Mouse (Mus musculus) midbrain, embryonic 13.5 days (tissue): ENCODE measurements around the gene Polk. TPM values are rescaled to one million over a fixed set of nuclear protein-coding genes. Genes with fewer than 3 reads are reported as not detected.

ENCODE experiments used
- ATAC-seq: fragments of 200-750 bp; cut with Nextera tagmentation; 2 replicates; pipeline ENCODE4 v1.8.0; 2017; ENCODE audit warnings: mild to moderate bottlenecking, moderate TSS enrichment, moderate library complexity
- H3K27ac ChIP-seq: fragments of 300-500 bp; sonication (generic); 2 replicates; pipeline ENCODE4 v1.5.1; 2015; ENCODE audit warnings: inconsistent platforms, mild to moderate bottlenecking, moderate library complexity
- H3K27me3 ChIP-seq: fragments of 300-500 bp; sonication (generic); 2 replicates; pipeline ENCODE4 v1.6.1; 2015; ENCODE audit warnings: mild to moderate bottlenecking, inconsistent platforms
- H3K36me3 ChIP-seq: fragments of 300-500 bp; sonication (generic); 2 replicates; pipeline ENCODE4 v1.6.1; 2015; ENCODE audit warnings: mild to moderate bottlenecking, inconsistent platforms
- H3K4me1 ChIP-seq: fragments of 300-500 bp; sonication (generic); replicated peaks from 2 replicates; pipeline ENCODE4 v1.6.1; 2015; ENCODE audit warnings: inconsistent platforms
- H3K4me2 ChIP-seq: fragments of 300-500 bp; sonication (generic); replicated peaks from 2 replicates; pipeline ENCODE4 v1.6.1; 2015; ENCODE audit warnings: moderate library complexity, mild to moderate bottlenecking, inconsistent platforms
- H3K4me3 ChIP-seq: fragments of 300-500 bp; sonication (generic); replicated peaks from 2 replicates; pipeline ENCODE4 v1.5.1; 2015; ENCODE audit warnings: mild to moderate bottlenecking, inconsistent platforms
- H3K9ac ChIP-seq: fragments of 300-500 bp; sonication (generic); replicated peaks from 2 replicates; pipeline ENCODE4 v1.6.1; 2015; ENCODE audit warnings: mild to moderate bottlenecking, inconsistent platforms
- H3K9me3 ChIP-seq: fragments of 300-500 bp; sonication (generic); 2 replicates; pipeline ENCODE4 v1.6.1; 2016; ENCODE audit warnings: mild to moderate bottlenecking, inconsistent platforms
- WGBS: fragments of 180-500 bp; shearing (Covaris S2); methylation state at CpG from one replicate; pipeline ENCODE4 v1.1.7; 2015; 5-methylcytosine and 5-hydroxymethylcytosine counted together
- polyA plus RNA-seq: library from polyadenylated mRNA; unstranded; fragments of >200 nt; fragmentation: Nextera tagmentation; extraction: Ambion mirVana; gene quantifications from 2 replicates; pipeline ENCODE4 v1.2.1, GENCODE M21; 2015

The Polk gene
- polyA plus RNA-seq = 5.4 and 5.7 TPM in 2 replicates

DNA sequence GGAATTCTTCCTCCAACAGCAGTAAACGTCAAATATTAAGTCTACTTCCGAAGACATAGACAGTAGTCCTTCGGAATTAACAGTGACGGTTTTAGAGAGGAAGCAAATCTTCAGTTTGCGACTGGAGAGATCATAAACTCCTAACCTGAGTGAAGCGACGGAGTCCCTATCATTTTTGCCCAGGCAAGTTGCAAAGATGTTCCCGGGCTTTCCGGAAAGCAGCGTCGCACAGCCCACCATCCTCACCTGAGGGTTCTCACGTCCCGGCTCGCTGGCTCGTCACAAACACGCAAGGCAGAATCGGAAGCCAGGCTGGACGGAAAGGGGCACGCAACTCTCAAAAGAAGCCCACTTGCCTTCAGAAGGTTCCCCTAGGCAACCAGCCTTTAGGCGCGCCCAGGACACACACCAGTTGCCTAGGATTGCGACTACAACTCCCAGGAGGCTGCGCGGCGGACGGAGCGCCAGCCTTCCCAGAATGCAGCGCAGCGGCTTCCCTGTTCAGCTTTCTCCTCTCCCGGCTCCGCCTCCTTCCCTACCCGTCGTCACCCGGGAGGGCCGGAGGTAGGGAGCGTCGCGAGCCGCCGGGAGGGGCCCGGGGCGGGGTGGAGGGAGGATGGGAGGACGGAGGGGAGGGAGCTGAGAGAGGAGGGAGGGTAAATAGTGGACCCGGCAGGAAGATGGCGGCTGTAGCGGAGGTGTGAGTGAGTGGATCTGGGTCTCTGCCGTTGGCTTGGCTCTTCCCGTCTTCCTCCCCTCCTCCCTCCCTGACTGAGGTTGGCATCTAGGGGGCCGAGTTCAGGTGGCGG is at the start of gene Polk, which contains the start of gene Col4a3bp:
Polk (minus strand) TSS at position 499 of the 809 bp plus-strand sequence.
Col4a3bp (plus strand) TSS at position 538 of the 809 bp plus-strand sequence.
- Histone ChIP-seq H3K27me3 (no peaks in the 10 kb centered on the region), H3K4me2 (peak within 1 kb of the TSS; percentile 87), H3K27ac (peak within 1 kb of the TSS; percentile 96), H3K4me3 (peak within 1 kb of the TSS; percentile 92), H3K9me3 (no peaks in the 10 kb centered on the region), H3K4me1 (peaks cover 17% of the 10 kb centered on the region), H3K36me3 (no peaks in the 10 kb centered on the region), H3K9ac (peak within 1 kb of the TSS; percentile 90)
- ATAC-seq = peak; percentile 99
- under 1% methylated on average over 44 of the region's 50 CpGs for WGBS

DNA sequence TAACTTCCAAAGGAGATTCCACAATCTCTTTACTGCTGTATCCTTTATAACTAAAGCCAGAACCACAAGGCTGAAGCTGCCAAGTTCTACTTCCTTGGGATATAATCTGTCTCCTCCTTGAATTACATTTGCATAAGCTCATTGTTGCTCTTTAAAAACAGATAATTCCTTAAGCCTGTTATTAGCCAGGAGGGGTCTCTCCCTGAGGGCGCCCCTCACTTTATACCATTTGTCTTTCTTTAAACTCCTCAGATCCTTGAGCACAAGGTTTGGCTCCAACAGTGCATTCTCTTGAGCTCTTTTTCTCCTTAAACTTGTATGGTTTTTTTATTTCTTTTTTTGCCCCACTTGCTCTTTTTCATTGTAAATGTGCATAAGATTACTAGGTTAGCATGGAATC is 46.3 kb upstream of the Polk start:
- no peaks in the 10 kb centered on the region for H3K9me3 ChIP-seq
- peaks cover 7% of the 10 kb centered on the region for H3K4me1 ChIP-seq
- ATAC-seq = no peak
- 37% methylated on average over 1 of the region's 1 CpGs for WGBS
- H3K36me3 ChIP-seq = no peaks in the 10 kb centered on the region
- no peak overlapping the region for H3K4me3 ChIP-seq
- H3K27me3 ChIP-seq = no peaks in the 10 kb centered on the region
- H3K4me2 ChIP-seq = no peak overlapping the region
- no peak overlapping the region for H3K9ac ChIP-seq
- H3K27ac ChIP-seq = no peak overlapping the region

DNA sequence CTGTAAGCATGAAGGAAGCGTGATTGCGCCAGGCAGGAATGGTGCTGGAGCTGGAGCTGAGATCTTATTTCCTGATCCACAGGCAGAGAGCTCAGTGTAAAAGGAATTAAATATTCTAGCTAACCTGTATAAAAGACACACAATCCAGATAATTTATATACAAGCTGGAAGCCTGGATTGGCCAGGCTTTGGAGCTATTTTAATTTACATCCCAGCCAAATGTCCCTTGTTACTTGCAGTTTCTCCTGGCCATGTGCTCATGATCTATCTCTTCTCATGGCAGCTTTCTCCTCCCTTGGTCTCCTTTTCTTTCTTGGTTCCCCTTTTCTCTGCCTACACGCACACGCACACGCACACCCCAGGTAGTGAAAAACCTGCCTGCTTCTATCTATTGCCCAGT is 44.2 kb upstream of the Polk start:
- H3K36me3 ChIP-seq = no peaks in the 10 kb centered on the region
- no peaks in the 10 kb centered on the region for H3K27me3 ChIP-seq
- H3K9ac ChIP-seq = no peak overlapping the region
- 97% methylated on average over 5 of the region's 5 CpGs for WGBS
- H3K4me2 ChIP-seq = no peak overlapping the region
- H3K27ac ChIP-seq = no peak overlapping the region
- H3K9me3 ChIP-seq = no peaks in the 10 kb centered on the region
- H3K4me1 ChIP-seq = peaks cover 7% of the 10 kb centered on the region
- no peak for ATAC-seq
- H3K4me3 ChIP-seq = no peak overlapping the region

DNA sequence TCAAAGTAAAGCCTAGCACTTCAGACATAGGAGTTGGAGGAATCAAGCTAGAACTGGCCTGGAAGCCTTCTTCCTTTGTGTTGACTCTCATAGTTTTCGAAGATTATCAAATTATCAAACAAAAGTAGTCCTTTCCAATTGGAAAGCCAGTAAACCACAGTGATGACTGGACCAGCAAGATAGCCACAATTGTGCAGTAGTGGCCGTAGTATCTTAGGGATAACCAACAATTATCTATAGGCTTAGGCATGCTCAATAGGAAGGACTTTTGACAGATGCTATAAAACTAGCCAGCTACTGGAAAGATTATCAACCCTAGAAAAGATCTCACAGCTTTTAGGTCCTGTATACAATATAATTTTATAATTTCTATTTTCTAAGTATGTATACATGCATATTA is 41.8 kb upstream of the Polk start:
- Histone ChIP-seq H3K4me1 (peaks cover 7% of the 10 kb centered on the region), H3K4me3 (no peak overlapping the region), H3K9me3 (no peaks in the 10 kb centered on the region), H3K27ac (no peak overlapping the region), H3K9ac (no peak overlapping the region), H3K4me2 (no peak overlapping the region), H3K36me3 (no peaks in the 10 kb centered on the region), H3K27me3 (no peaks in the 10 kb centered on the region)
- 100% methylated on average over 2 of the region's 2 CpGs for WGBS
- no peak for ATAC-seq

DNA sequence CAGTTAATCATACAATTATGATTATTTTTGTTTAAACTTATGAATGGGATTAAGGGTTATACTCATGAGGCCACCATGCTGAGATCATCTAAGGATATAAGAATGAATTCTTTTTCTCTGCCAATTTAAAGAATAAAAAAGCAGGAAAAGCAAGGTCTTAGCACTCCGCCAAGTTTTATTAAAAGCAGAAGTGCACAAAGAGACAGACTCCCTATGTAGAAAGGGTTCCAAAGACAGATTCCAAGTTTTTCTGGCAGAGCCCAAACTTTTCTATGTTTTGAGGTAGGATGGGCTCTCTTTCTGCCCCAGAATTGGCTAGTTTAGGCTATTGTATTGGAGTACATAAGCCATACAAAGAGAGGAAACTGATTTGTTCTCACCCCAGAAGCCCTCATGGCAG is 37.6 kb upstream of the Polk start:
- no peak for ATAC-seq
- WGBS = 72% methylated on average over 1 of the region's 1 CpGs

DNA sequence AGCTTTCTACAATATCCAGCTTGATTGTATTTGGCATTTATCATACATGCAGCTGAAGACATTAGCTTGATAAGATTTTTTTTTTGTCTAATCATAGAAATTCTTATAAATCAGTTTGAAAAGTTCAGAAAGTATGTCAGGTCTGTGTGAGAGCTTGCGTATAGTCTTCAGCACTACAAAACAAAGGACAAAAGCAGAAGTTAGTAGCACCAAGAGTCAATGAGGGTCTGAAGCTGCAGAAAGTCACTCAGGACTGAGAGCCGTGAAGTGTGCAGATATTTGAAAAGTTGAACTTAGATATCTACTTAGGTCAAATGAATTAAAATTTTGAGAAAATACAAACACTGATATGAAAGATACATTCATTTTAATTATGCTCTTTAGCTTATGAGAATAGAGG is 36.7 kb upstream of the Polk start:
- H3K27ac ChIP-seq = no peak overlapping the region
- no peaks in the 10 kb centered on the region for H3K4me1 ChIP-seq
- no peak overlapping the region for H3K4me3 ChIP-seq
- H3K9ac ChIP-seq = no peak overlapping the region
- no peak for ATAC-seq
- no peaks in the 10 kb centered on the region for H3K9me3 ChIP-seq
- no peak overlapping the region for H3K4me2 ChIP-seq
- no peaks in the 10 kb centered on the region for H3K36me3 ChIP-seq
- 86% methylated on average over 2 of the region's 2 CpGs for WGBS
- H3K27me3 ChIP-seq = no peaks in the 10 kb centered on the region

More for the DNA sequence above, 37.6 kb upstream of the Polk start:
- Histone ChIP-seq H3K27me3 (no peaks in the 10 kb centered on the region), H3K9ac (no peak overlapping the region), H3K4me3 (no peak overlapping the region), H3K4me1 (no peaks in the 10 kb centered on the region), H3K4me2 (no peak overlapping the region), H3K9me3 (no peaks in the 10 kb centered on the region), H3K36me3 (no peaks in the 10 kb centered on the region), H3K27ac (no peak overlapping the region)

DNA sequence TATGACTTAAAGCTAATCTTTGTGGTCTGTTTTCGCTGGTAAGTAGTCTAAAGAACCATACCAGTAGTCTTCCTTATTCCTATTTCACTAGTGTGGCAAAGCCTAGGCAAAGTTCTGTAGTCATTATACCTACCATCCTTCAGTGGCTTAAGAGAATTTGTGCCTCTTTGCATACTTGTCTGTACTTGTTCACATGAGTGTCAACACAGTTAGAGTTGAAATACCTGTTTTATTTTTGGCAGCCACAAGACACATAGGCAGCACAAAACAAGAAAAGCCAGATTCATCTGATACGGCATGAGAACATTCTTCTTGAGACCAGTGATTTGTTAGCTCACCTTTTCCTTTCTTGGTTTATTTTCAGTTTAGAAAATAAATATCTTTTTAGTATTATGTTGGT is 31.8 kb upstream of the Polk start:
- ATAC-seq = no peak

DNA sequence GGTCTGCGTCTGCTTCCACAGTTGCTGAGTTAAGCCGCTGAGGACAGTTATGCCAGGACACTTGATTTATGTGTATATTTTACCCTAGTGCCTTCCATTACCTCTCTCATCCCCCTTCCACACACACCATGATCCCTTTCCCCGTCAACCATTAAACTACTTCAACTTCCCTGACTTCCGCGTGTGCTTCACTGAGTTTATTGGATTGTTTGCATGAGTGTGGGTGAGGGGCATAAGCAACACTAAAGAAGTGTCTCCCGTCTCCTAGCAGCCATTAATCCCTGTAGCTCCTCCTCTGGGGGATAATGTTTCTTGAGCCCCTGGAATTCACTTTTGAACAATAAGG is 28.6 kb upstream of the Polk start:
- Histone ChIP-seq H3K4me2 (no peak overlapping the region), H3K4me1 (0 out of 2 replicates have a peak, but pooled peaks cover 5% of the 10 kb centered on the region), H3K4me3 (no peak overlapping the region), H3K27me3 (no peaks in the 10 kb centered on the region), H3K9ac (no peak overlapping the region), H3K36me3 (peaks cover 8% of the 10 kb centered on the region), H3K9me3 (no peaks in the 10 kb centered on the region), H3K27ac (no peak overlapping the region)
- 51% methylated on average over 6 of the region's 6 CpGs for WGBS
- ATAC-seq = no peak

More for the DNA sequence above, 31.8 kb upstream of the Polk start:
- no peaks in the 10 kb centered on the region for H3K9me3 ChIP-seq
- no peak overlapping the region for H3K4me2 ChIP-seq
- WGBS = 88% methylated on average over 2 of the region's 2 CpGs
- H3K4me3 ChIP-seq = no peak overlapping the region
- H3K27me3 ChIP-seq = no peaks in the 10 kb centered on the region
- H3K36me3 ChIP-seq = peaks cover 8% of the 10 kb centered on the region
- 0 out of 2 replicates have a peak, but pooled peaks cover 5% of the 10 kb centered on the region for H3K4me1 ChIP-seq
- H3K27ac ChIP-seq = no peak overlapping the region
- no peak overlapping the region for H3K9ac ChIP-seq

DNA sequence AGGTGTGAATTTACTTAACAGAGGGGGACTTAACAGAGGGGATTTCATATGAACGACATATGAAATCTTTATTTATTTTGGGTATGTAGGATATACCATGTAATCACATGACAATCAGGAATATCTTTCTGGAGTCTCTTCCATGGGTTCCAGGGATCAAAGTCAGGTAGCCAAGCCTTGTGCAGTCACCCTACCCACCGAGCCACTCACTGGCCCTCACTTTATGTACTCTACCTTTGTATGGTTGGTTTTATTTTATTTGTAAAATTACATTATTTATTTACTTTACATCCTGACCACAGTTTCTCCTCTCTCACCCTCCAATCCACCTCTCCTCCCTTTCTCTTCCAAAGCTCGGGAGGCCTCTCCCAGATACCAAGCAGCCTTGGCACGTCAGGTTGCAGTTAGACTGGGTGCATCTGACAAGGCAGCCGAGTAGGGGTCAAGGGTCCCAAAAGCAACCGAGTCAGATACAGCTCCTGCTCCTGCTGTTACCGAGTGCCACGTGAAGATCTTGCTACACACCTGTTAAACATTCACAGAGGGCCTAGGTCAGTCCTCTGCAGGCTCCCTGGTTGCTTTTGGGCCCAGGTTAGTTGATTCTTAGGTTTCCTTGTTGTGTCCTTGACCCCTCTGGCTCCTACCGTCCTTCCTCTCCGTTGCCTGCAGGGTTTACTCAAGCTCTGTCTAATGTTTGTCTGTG is 28.1 kb upstream of the Polk start:
- no peak overlapping the region for H3K9ac ChIP-seq

DNA sequence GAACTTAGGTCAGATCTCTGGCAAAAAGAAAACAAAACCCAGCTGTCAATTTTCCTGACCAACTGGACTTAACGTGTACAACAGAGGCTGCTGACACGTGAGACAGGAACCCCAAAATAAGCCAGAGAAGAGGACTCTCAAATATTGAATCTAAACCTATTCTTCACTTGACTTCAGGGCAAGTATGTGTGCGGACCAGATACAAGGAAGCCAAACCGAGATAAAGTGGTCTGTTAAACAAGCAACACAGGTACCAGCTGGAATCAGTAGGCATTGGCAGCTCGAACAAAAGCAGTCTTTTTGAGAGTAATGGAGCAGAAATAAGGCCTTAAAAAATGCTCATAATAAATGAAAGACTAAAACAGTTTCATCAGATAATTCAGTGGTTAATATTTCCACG is 25.6 kb upstream of the Polk start:
- peaks cover 6% of the 10 kb centered on the region for H3K36me3 ChIP-seq
- H3K9me3 ChIP-seq = no peaks in the 10 kb centered on the region
- H3K4me1 ChIP-seq = 0 out of 2 replicates have a peak, but pooled peaks cover 5% of the 10 kb centered on the region
- H3K27ac ChIP-seq = no peak overlapping the region
- H3K27me3 ChIP-seq = no peaks in the 10 kb centered on the region
- H3K4me3 ChIP-seq = no peak overlapping the region
- no peak for ATAC-seq
- 71% methylated on average over 6 of the region's 6 CpGs for WGBS
- H3K4me2 ChIP-seq = no peak overlapping the region
- H3K9ac ChIP-seq = no peak overlapping the region

More for the DNA sequence above, 28.1 kb upstream of the Polk start:
- Histone ChIP-seq H3K4me3 (no peak overlapping the region), H3K36me3 (peaks cover 8% of the 10 kb centered on the region), H3K4me1 (0 out of 2 replicates have a peak, but pooled peaks cover 5% of the 10 kb centered on the region), H3K27me3 (no peaks in the 10 kb centered on the region), H3K4me2 (no peak overlapping the region), H3K27ac (no peak overlapping the region), H3K9me3 (no peaks in the 10 kb centered on the region)
- WGBS = 59% methylated on average over 10 of the region's 10 CpGs
- no peak for ATAC-seq

DNA sequence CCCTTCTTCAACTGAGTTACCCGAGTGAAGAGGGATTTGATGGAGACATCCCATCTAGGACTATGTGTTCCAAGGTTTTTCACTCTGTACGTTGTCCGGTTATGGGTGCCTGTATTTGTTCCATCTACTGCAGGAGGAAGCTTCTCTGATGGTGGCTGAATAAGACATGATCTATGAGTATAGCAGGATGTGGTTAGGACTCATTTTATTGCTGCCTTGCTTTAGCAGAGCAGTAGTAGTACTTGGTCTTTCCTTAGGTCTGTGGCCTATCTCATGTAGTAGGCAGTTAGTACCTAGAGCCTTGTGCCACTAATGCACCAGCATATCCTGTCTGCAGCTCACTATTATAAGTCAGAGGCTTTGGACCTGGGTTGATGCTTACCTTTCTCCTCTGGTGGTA is 12.7 kb upstream of the Polk start:
- Histone ChIP-seq H3K27me3 (no peaks in the 10 kb centered on the region), H3K4me2 (no peak overlapping the region), H3K9me3 (no peaks in the 10 kb centered on the region), H3K9ac (no peak overlapping the region), H3K4me3 (no peak overlapping the region), H3K4me1 (no peaks in the 10 kb centered on the region), H3K27ac (no peak overlapping the region), H3K36me3 (0 out of 2 replicates have a peak, but pooled peaks cover 5% of the 10 kb centered on the region)
- 98% methylated on average over 3 of the region's 3 CpGs for WGBS
- ATAC-seq = no peak

DNA sequence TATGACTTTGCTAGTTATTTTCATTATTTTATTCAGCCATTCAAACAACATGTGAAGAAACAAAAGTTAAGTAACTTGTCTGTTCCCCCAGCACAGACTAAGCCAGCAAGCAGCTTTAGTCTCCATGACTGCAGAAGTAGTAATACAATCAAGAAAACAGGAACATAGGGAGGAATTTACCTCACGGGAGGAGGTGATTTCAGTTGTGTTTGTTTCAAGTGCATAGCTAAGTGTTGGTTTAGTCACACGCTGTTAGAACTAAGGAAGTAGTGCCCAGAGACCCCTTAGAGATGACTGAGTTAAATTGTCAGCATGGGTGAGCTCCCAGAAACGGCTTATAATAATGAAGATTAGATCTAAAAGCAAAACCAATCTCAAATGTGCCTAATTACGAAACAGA is 5.6 kb upstream of the Polk start:
- 69% methylated on average over 4 of the region's 4 CpGs for WGBS
- Histone ChIP-seq H3K36me3 (no peaks in the 10 kb centered on the region), H3K27me3 (no peaks in the 10 kb centered on the region), H3K9me3 (no peaks in the 10 kb centered on the region), H3K27ac (no peak overlapping the region), H3K4me3 (no peak overlapping the region), H3K4me1 (peaks cover 15% of the 10 kb centered on the region), H3K4me2 (no peak overlapping the region), H3K9ac (no peak overlapping the region)
- ATAC-seq = no peak
